Mouse (Mus musculus) CD8-positive naive resting alpha-beta T cell, adult 57 days (primary cell): ENCODE data around the gene Mfsd4b2. TPM values are rescaled to one million over a fixed set of nuclear protein-coding genes. Genes with fewer than 3 reads are reported as not detected.

Experiments used
- total RNA-seq: library from RNA; stranded (reverse); gene quantifications from one replicate; pipeline ENCODE4 v1.2.4, GENCODE M21; 2023

Gene Mfsd4b2
- total RNA-seq: 0.58 TPM

DNA sequence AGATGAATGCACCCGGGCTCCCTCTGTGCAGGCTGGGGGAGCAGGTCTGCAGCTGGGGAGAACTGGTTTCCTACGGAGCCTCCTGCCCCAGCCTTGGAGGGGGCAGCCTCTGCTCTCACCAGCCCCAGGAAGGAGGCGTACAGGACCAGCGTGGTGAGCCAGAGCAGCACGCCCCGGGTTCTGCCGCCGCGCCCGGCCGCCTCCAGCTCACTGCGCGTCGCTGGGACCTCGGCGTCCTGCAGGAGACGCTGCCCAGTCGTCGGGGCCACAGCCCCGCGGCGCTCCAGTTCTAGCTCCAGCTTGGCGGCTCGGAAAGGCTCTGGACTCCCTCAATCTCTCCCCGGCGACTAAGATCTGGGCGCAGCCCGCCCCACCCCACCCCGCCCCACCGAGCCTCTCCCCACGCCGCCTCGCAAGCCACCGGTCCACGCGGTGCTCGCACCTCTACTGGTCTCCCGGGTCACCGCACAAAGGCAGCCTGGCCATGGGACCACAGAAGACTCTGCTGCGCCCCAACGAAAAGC is at the start of gene Mfsd4b2:
Gene Mfsd4b2, minus strand, starts transcription at position 308 of the 524 bp plus-strand sequence.

DNA sequence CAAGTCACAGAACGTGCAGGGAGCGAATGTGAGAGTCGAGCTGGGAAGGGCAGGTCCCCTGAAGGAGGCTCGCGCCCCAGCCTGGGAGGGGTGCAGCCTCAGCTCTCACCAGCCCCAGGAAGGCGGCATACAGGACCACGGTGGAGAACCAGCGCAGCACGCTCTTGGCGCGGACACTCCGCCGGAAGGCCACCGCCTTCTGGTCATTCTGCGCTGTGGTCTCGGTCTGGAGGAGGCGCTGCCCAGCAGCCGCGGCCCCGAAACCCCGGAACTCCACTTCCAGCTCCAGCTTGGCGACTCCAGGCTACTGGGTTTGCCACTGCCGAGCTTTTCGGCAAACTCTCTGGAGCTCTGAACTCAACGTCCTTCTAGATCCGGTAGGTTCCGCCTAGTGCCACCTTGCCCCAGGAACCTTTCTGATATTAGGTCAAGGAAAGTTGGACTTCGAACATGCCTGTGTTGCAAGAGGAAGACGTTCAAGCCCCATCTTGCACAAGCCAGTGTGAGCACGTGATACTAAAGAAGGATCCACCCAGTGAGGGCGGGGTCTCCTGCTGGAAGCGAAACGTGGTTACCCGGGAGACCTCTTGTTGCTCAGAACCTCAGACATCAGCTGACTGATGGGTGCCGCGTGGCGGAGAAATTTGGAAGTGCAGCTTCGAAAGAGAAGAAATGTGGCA is 33.2 kb upstream of the Mfsd4b2 start, which contains the start of gene Mfsd4b3:
Gene Mfsd4b3, minus strand, starts transcription at position 393 of the 680 bp plus-strand sequence.

DNA sequence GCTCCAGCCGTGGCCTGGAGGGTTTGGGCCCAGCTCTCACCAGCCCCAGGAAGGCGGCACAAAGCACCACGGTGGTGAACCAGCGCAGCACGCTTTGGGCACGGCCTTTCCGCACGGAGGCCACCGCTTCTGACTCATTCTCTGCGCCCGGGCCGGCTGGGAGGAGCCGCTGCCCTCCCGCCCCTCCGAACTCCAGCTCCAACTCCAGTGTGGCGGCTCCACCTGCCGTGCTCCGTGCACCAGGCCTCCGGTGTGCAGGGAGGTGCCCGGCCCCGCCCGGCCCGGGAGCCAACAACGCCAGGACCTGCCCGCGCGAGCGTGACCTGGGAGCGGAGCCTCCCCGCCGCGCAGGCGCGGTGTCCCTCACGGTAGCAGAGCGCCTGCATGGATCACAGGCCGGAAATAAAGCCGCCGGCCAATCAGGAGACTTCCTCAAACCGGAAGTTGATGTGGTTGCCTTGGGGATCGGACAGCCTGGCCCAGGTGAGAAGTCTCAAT is 27.8 kb downstream of the Mfsd4b2 start, which contains the start of gene Mfsd4b4:
Gene Mfsd4b4, minus strand, starts transcription at position 365 of the 498 bp plus-strand sequence.

Other genes with a start within 250 kb of the Mfsd4b2 start
- 72.7 TPM for gene Rev3l, start 194.8 kb downstream of the Mfsd4b2 start, total RNA-seq
- gene Mfsd4b4, start 27.7 kb downstream of the Mfsd4b2 start, total RNA-seq: 4.8 TPM
- 0.37 TPM for gene Mfsd4b3, start 33.2 kb upstream of the Mfsd4b2 start, total RNA-seq
- gene Mfsd4b5, start 59.7 kb upstream of the Mfsd4b2 start, total RNA-seq: 0.34 TPM
- gene Mfsd4b1, start 98.3 kb upstream of the Mfsd4b2 start, total RNA-seq: not detected
- gene Slc16a10, start 215.3 kb upstream of the Mfsd4b2 start, total RNA-seq: 8.1 TPM